Mouse (Mus musculus) heart, embryonic 11.5 days (tissue): ENCODE measurements around the gene Zfp986. TPM values are rescaled to one million over a fixed set of nuclear protein-coding genes. Genes with fewer than 3 reads are reported as not detected.
"Not testable (repeated sequence)": the region's sequence is repeated elsewhere in the genome, so short reads cannot be mapped to it uniquely, and the experiment has no call there.

Experiments
- ATAC-seq: fragments of 200-750 bp; cut with Nextera tagmentation; replicated peaks from 2 replicates; pipeline ENCODE4 v1.8.0; 2017; ENCODE audit warnings: moderate library complexity; ENCODE audit not compliant: insufficient number of reproducible peaks, low FRiP score, low TSS enrichment
- H3K27ac ChIP-seq: fragments of 300-500 bp; sonication (generic); 2 replicates; pipeline ENCODE4 v1.5.1; 2014; ENCODE audit warnings: mild to moderate bottlenecking, low read depth, low read length
- H3K27me3 ChIP-seq: fragments of 300-500 bp; sonication (generic); 2 replicates; pipeline ENCODE4 v1.6.1; 2014; ENCODE audit warnings: mild to moderate bottlenecking, low read length, mixed read lengths; ENCODE audit not compliant: control insufficient read depth, insufficient read depth
- H3K36me3 ChIP-seq: fragments of 300-500 bp; sonication (generic); 2 replicates; pipeline ENCODE4 v1.6.1; 2014; ENCODE audit warnings: mild to moderate bottlenecking, low read length, moderate library complexity, mixed read lengths; ENCODE audit not compliant: control insufficient read depth, insufficient read depth
- H3K4me1 ChIP-seq: fragments of 300-500 bp; sonication (generic); 2 replicates; pipeline ENCODE4 v1.6.1; 2014; ENCODE audit warnings: low read length; ENCODE audit not compliant: control insufficient read depth, insufficient read depth
- H3K4me2 ChIP-seq: fragments of 300-500 bp; sonication (generic); 2 replicates; pipeline ENCODE4 v1.6.1; 2014; ENCODE audit warnings: mild to moderate bottlenecking, moderate library complexity
- H3K4me3 ChIP-seq: fragments of 300-500 bp; sonication (generic); 2 replicates; pipeline ENCODE4 v1.5.1; 2014; ENCODE audit warnings: low read depth, low read length
- H3K9ac ChIP-seq: fragments of 300-500 bp; sonication (generic); 2 replicates; pipeline ENCODE4 v1.6.1; 2014; ENCODE audit warnings: mild to moderate bottlenecking, low read depth, low read length, moderate library complexity
- H3K9me3 ChIP-seq: fragments of 300-500 bp; sonication (generic); replicated peaks from 2 replicates; pipeline ENCODE4 v1.6.1; 2016; ENCODE audit warnings: low read length; ENCODE audit not compliant: control insufficient read depth
- WGBS: fragments of 180-500 bp; shearing (Covaris S2); extraction: QIAGEN DNeasy Blood & Tissue Kit; methylation state at CpG from one replicate; pipeline ENCODE4 v1.1.7; 2014; ENCODE audit not compliant: insufficient replicate concordance; 5-methylcytosine and 5-hydroxymethylcytosine counted together
- polyA plus RNA-seq: library from polyadenylated mRNA; unstranded; fragments of >200 nt; fragmentation: Nextera tagmentation; extraction: Ambion mirVana; gene quantifications from 2 replicates; pipeline ENCODE4 v1.2.1, GENCODE M21; 2014

Gene Zfp986
- polyA plus RNA-seq, 1 experiment from 2014 or later: not detected

DNA sequence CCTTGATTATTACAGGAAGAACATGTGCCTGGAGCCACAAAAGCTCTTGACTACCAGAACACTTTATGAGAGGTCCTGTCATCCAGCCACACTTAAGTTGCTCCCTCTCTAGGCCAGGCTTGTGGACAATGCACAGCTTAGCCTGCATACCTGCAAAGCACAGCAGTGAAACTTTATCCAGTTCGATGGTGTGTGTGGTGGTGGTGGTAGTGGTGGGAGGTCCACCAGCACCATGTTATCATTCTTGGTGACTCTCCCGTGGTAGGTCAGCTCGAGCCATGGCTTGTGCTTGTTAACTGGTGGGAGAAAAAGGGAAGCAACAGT is 19.7 kb upstream of the Zfp986 start:
- not testable (repeated sequence) for H3K9me3 ChIP-seq, H3K36me3 ChIP-seq, H3K4me1 ChIP-seq, H3K4me3 ChIP-seq, H3K9ac ChIP-seq, H3K27me3 ChIP-seq, H3K4me2 ChIP-seq, H3K27ac ChIP-seq
- ATAC-seq: peak; percentile 6; the same call in 1 of the 2 replicates
- WGBS: 84% methylated on average over 3 of the region's 3 CpGs

DNA sequence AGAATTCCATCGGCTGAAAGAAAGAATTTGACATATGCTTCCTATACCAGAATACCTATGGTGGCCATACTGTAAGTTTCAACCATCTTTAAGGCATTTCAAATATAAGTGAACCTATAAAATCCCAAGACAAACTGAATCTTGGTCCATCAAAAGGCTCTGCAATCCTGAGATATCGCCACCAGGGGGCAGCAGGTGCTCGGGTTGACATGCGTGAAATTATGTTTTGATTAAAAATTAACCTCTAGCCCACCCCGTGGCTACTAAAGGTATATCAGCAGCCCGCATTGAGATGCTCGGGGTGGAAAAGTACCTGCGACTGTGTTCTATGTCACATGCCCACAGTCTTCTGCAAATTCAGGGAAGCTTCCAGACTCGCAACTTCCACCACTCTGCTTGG is 17.2 kb upstream of the Zfp986 start:
- not testable (repeated sequence) for H3K4me1 ChIP-seq, H3K4me2 ChIP-seq, H3K36me3 ChIP-seq, H3K9me3 ChIP-seq, H3K27me3 ChIP-seq, H3K27ac ChIP-seq, ATAC-seq, H3K9ac ChIP-seq, H3K4me3 ChIP-seq
- 60% methylated on average over 6 of the region's 9 CpGs for WGBS

DNA sequence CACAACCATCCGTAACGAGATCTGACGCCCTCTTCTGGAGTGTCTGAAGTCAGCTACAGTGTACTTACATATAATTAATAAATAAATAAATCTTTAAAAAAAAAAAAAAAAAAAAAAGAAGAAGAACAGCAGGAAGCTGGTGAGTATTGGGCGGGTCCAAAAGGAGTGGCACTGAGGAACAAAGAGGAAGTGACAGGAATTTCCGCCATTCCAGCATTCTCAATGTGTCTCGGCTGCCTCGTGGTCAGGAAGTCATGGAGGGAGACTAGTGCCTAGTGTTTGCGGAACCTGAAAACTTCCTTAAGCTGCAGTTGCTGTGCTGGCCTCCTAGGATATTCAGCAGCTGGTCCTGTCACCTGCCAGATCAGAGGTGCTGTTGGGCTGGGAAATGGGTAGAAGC is 4.7 kb upstream of the Zfp986 start:
- not testable (repeated sequence) for H3K36me3 ChIP-seq, ATAC-seq, H3K4me3 ChIP-seq, H3K27ac ChIP-seq, H3K4me2 ChIP-seq, H3K4me1 ChIP-seq, H3K9ac ChIP-seq, H3K9me3 ChIP-seq, H3K27me3 ChIP-seq
- 78% methylated on average over 5 of the region's 8 CpGs for WGBS

Other genes with a start within 250 kb of the Zfp986 start
- not detected in 2 replicates for gene Zfp980, start 198.1 kb upstream of the Zfp986 start, polyA plus RNA-seq
- gene Zfp987, start 228.5 kb downstream of the Zfp986 start, polyA plus RNA-seq: 0.11 and 0.17 TPM in 2 replicates